In the genomic region with DNA sequence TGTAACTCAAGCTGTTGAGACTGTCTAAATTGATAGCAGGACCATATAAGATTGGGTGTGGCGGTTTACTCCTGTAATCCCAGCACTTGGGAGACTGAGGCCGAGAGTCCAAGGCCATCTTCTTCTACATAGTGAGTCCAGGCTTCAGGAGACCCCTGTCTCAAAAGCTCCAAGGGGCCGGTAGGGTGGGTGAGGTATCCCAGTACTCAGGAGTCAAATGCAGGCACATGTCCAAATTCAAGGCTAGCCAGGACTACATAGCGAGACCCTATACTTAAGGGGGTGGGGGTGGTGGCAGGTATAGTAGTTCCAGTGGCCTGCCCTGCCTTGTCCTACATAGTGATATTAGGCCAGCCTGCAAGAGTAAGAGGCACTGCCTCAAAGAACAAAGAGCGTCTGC, we compare ENCODE assay signal across 1 mouse cellular context.
TF ChIP-seq lines count a peak whose summit lies in the region.

No protein-coding gene starts in this region.

TF ChIP-seq in MEL, 35 proteins besides CTCF, POLR2A, EP300 and RAD21:
- TF ChIP-seq SIN3A (IDR thresholded peaks at IDR 0.05; ENCODE audit: low read length) (no peak), NELFE (IDR thresholded peaks at IDR 0.05; ENCODE audit: low read depth, low read length) (no peak), ELF1 (IDR thresholded peaks at IDR 0.05; ENCODE audit: low read depth, low read length) (no peak), USF1 (IDR thresholded peaks at IDR 0.05; ENCODE audit: low read depth, low read length) (no peak), TBP (IDR thresholded peaks at IDR 0.05; ENCODE audit: low read depth, low read length) (no peak), MAZ (IDR thresholded peaks at IDR 0.05; ENCODE audit: low read depth, low read length) (no peak), POLR2AphosphoS5 (IDR thresholded peaks at IDR 0.05; ENCODE audit: borderline replicate concordance, low read depth, low read length) (no peak), MYB (IDR thresholded peaks at IDR 0.05; ENCODE audit: low read depth, low read length) (no peak), E2F4 (IDR thresholded peaks at IDR 0.05; ENCODE audit: borderline replicate concordance, low read depth, low read length) (no peak), KAT2A (conservative IDR thresholded peaks at IDR 0.05; ENCODE audit: low read depth, low read length) (no peak), POLR2AphosphoS2 (IDR thresholded peaks at IDR 0.05; ENCODE audit: low read length) (no peak), CHD1 (IDR thresholded peaks at IDR 0.05; ENCODE audit: low read depth, low read length) (no peak), MAX (IDR thresholded peaks at IDR 0.05; ENCODE audit: low read length) (no peak), TAL1 (IDR thresholded peaks at IDR 0.05; ENCODE audit: low read length) (no peak), USF2 (IDR thresholded peaks at IDR 0.05; ENCODE audit: borderline replicate concordance in 1 of 2, insufficient read depth in 1 of 2, low read depth in 1 of 2, low read length in 2 of 2) (no peak), ZKSCAN1 (IDR thresholded peaks at IDR 0.05; ENCODE audit: low read depth, low read length) (no peak), HCFC1 (IDR thresholded peaks at IDR 0.05; ENCODE audit: low read depth, low read length) (no peak), ZNF384 (IDR thresholded peaks at IDR 0.05; ENCODE audit: low read depth, low read length) (no peak), ETS1 (IDR thresholded peaks at IDR 0.05; ENCODE audit: low read depth, low read length) (no peak), NRF1 (IDR thresholded peaks at IDR 0.05; ENCODE audit: insufficient read depth, low read depth, low read length, poor library complexity, severe bottlenecking) (no peak)
TF ChIP-seq in MEL: peak in this region for 0.
